Mouse (Mus musculus) thymus, adult 2 months (tissue): ENCODE results near the gene G0s2.

Experiments used
- CTCF ChIP-seq: fragments of 200-500 bp; IDR thresholded peaks from 2 replicates; pipeline ENCODE4 v1.5.1; 2012; ENCODE audit warnings: mild to moderate bottlenecking, control low read depth, low read length, moderate library complexity, borderline replicate concordance; ENCODE audit not compliant: control insufficient read depth, poor library complexity, insufficient read depth; ENCODE audit errors: extremely low read depth
- POLR2A ChIP-seq: fragments of 200-500 bp; IDR thresholded peaks from 2 replicates; pipeline ENCODE4 v1.6.1; 2012; ENCODE audit warnings: mild to moderate bottlenecking, low read length, control low read depth, moderate library complexity; ENCODE audit not compliant: control insufficient read depth, poor library complexity, insufficient read depth; ENCODE audit errors: extremely low read depth

GRCm38 (mm10) chr1:193230531-193230930 is 42.5 kb downstream of the G0s2 start:
- TF ChIP-seq POLR2A (no peak), CTCF (no peak)
